Mouse (Mus musculus) bone marrow macrophage, adult 2 months (primary cell): ENCODE measurements around the gene Adgrg2.

Experiments
- CTCF ChIP-seq: IDR thresholded peaks from 2 replicates; pipeline ENCODE4 v1.5.1; 2012; ENCODE audit warnings: low read depth, mild to moderate bottlenecking, low read length, moderate library complexity
- POLR2A ChIP-seq: IDR thresholded peaks from 2 replicates; pipeline ENCODE4 v1.6.1; 2012; ENCODE audit warnings: mild to moderate bottlenecking, low read depth, low read length, borderline replicate concordance

DNA sequence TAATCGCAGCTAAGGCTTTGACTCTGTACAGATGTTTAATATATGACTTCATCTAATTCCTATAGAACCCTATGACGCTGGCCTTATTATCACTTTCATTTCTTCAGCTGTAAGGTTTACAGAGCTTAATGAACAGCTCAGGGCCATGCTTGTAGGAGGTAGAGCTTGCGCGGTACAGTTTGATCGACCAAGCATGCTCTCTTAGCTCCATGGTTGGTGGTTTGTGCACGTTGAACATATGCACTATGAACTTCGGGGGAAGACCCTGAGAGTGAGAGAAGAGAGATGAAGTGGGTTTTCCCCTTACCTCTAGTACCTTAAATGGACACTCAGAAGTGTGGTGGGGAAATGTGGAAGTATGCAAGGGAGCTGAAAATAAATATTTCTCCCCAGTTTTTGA is 41.7 kb downstream of the Adgrg2 start:
- TF ChIP-seq CTCF (no peak), POLR2A (no peak)
